Mouse (Mus musculus) hindbrain, embryonic 10.5 days (tissue): ENCODE data around the gene Ctf2. TPM values are rescaled to one million over a fixed set of nuclear protein-coding genes. Genes with fewer than 3 reads are reported as not detected.
A peak's percentile ranks its signal among the peaks of the same experiment; 100 is the strongest.

Source experiments
- DNase-seq: peaks from one replicate; pipeline ENCODE4 v3.0.0-alpha.2; 2017; ENCODE audit warnings: low spot score
- H3K27ac ChIP-seq: fragments of 300-500 bp; sonication (generic); 2 replicates; pipeline ENCODE4 v1.5.1; 2016; ENCODE audit warnings: mild to moderate bottlenecking, moderate library complexity
- H3K27me3 ChIP-seq: fragments of 300-500 bp; sonication (generic); 2 replicates; pipeline ENCODE4 v1.6.1; 2016; ENCODE audit warnings: mild to moderate bottlenecking; ENCODE audit not compliant: poor library complexity, insufficient read depth, severe bottlenecking
- H3K36me3 ChIP-seq: fragments of 300-500 bp; sonication (generic); 2 replicates; pipeline ENCODE4 v1.6.1; 2016; ENCODE audit warnings: mild to moderate bottlenecking, moderate library complexity
- H3K4me1 ChIP-seq: fragments of 300-500 bp; sonication (generic); replicated peaks from 2 replicates; pipeline ENCODE4 v1.6.1; 2016; ENCODE audit warnings: mild to moderate bottlenecking
- H3K4me3 ChIP-seq: fragments of 300-500 bp; sonication (generic); 2 replicates; pipeline ENCODE4 v1.5.1; 2016; ENCODE audit warnings: mild to moderate bottlenecking, moderate library complexity
- H3K9me3 ChIP-seq: fragments of 300-500 bp; sonication (generic); 2 replicates; pipeline ENCODE4 v1.6.1; 2016; ENCODE audit warnings: mild to moderate bottlenecking, moderate library complexity
- WGBS: fragments of 180-500 bp; shearing (Covaris S2); methylation state at CpG from one replicate; pipeline ENCODE4 v1.1.7; 2016; 5-methylcytosine and 5-hydroxymethylcytosine counted together
- polyA plus RNA-seq: library from polyadenylated mRNA; unstranded; fragments of >200 nt; fragmentation: Nextera tagmentation; extraction: Ambion mirVana; gene quantifications from 2 replicates; pipeline ENCODE4 v1.2.1, GENCODE M21; 2016

Ctf2 gene
- polyA plus RNA-seq, 1 experiment from 2014 or later = 0.37 TPM

DNA sequence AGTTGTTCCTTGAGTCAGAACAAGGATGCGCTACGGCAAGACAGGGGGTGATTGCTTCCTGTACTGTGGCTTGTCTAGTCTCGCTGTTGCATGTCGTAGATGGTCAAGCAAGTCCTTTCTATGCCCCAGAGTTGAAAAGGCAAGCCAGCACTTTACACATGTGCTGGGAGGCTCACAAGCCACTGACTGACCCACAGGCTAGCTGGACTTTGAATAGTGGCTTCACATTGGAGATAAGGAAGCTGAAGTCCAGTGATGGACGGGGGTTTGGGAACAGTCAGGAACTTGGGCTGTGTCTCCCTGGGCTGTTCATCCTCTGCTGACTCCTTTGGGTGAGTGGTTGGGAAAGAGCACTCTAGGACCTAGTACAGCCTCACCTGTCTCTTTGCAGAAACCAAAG lies 19.7 kb upstream of the Ctf2 start:
- Histone ChIP-seq H3K27me3 (no peaks in the 10 kb centered on the region), H3K9me3 (no peaks in the 10 kb centered on the region), H3K36me3 (peaks cover 92% of the 10 kb centered on the region), H3K4me3 (no peak overlapping the region), H3K4me1 (peaks cover 41% of the 10 kb centered on the region), H3K27ac (no peak overlapping the region)
- no peak for DNase-seq
- 94% methylated on average over 5 of the region's 5 CpGs for WGBS

GRCm38 (mm10) chr7:127750131-127751127 lies 18.5 kb upstream of the Ctf2 start:
- Histone ChIP-seq H3K9me3 (no peaks in the 10 kb centered on the region), H3K27me3 (no peaks in the 10 kb centered on the region), H3K4me3 (no peak overlapping the region), H3K4me1 (peaks cover 30% of the 10 kb centered on the region), H3K27ac (no peak overlapping the region), H3K36me3 (peaks cover 80% of the 10 kb centered on the region)
- no peak for DNase-seq
- WGBS = 88% methylated on average over 19 of the region's 19 CpGs

DNA sequence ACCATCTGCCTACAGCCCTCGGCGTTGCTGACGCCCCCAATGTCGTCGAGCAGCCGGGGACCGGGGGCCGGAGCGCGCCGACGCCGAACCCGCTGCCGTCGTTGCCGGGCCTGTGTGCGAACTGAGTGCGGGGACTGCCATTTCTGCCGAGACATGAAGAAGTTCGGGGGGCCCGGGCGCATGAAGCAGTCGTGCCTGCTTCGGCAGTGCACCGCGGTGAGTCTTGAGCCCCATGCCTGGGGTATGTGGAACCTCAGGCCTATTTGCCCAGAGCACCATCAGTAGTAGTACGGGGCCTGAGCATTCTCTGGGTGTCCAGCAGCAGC lies 16.2 kb upstream of the Ctf2 start:
- Histone ChIP-seq H3K9me3 (no peaks in the 10 kb centered on the region), H3K27ac (peak overlapping the region; percentile 30; the same call in 1 of the 2 replicates), H3K27me3 (no peaks in the 10 kb centered on the region), H3K4me1 (peaks cover 42% of the 10 kb centered on the region), H3K4me3 (peak overlapping the region; percentile 94), H3K36me3 (peaks cover 58% of the 10 kb centered on the region)
- DNase-seq = no peak
- 95% methylated on average over 28 of the region's 28 CpGs for WGBS

- peak overlapping the region; percentile 98 for H3K27ac ChIP-seq
- no peaks in the 10 kb centered on the region for H3K9me3 ChIP-seq
- H3K4me3 ChIP-seq = peak overlapping the region; percentile 94
- 41% methylated on average over 6 of the region's 6 CpGs for WGBS
- H3K27me3 ChIP-seq = no peaks in the 10 kb centered on the region
- H3K36me3 ChIP-seq = peaks cover 52% of the 10 kb centered on the region
- peaks cover 38% of the 10 kb centered on the region for H3K4me1 ChIP-seq
- no peak for DNase-seq
These were observed 15.7 kb upstream of the Ctf2 start for GRCm38 (mm10) chr7:127747559-127748234.

DNA sequence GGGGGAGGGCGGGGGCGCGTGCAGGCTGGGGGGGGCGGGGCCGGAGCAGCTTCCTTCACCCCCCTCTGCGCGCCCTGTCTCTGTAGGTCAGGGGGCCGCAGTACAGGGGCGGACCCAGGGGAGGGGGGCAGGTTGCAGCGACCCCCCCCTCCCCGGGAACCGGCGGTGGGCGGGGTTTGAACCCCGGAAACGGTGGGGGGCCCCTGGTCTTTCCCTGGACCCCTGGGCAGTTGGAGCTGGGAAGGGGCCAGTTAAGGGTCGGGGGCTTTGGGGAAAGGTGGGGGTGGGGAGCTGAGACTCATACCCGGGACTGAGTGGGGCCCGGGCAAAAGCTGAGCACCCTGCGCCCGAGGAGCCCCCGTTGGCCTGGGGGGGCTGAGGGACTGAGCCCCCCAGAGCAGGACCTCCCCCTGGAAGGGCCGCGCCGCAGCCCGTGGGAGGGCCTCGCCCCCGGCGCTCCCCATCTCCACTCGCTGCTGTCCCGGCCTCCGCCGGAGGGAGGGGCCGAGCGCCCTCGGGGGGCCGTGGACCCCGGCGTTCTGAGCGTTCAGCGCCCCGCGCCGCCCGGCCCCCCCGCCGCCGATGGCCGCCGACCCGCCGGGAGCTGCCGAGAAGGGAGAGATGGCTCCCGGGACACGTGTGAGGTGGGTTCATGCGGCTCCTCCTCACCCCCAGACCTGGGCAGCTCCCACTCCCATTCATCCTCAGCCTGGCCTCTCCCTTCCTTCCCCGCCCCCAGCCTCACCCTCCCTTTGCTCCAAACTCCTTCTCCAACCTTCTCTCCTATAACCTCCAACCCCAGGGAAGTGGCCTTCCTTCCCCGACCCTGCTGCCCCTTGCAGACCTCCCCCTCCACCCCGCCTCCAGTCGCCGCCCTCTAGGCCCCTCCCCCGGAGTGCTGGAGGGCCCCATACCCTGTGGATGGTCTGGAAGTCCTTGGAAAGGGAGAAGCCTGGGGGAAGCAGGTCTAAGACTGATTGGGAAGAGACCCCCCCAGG lies 14.8 kb upstream of the Ctf2 start:
- Histone ChIP-seq H3K27ac (peak overlapping the region; percentile 98), H3K4me1 (peaks cover 38% of the 10 kb centered on the region), H3K4me3 (peak overlapping the region; percentile 94), H3K36me3 (peaks cover 43% of the 10 kb centered on the region), H3K9me3 (no peaks in the 10 kb centered on the region), H3K27me3 (no peaks in the 10 kb centered on the region)
- DNase-seq = peak; percentile 74
- 1% methylated on average over 60 of the region's 62 CpGs for WGBS

DNA sequence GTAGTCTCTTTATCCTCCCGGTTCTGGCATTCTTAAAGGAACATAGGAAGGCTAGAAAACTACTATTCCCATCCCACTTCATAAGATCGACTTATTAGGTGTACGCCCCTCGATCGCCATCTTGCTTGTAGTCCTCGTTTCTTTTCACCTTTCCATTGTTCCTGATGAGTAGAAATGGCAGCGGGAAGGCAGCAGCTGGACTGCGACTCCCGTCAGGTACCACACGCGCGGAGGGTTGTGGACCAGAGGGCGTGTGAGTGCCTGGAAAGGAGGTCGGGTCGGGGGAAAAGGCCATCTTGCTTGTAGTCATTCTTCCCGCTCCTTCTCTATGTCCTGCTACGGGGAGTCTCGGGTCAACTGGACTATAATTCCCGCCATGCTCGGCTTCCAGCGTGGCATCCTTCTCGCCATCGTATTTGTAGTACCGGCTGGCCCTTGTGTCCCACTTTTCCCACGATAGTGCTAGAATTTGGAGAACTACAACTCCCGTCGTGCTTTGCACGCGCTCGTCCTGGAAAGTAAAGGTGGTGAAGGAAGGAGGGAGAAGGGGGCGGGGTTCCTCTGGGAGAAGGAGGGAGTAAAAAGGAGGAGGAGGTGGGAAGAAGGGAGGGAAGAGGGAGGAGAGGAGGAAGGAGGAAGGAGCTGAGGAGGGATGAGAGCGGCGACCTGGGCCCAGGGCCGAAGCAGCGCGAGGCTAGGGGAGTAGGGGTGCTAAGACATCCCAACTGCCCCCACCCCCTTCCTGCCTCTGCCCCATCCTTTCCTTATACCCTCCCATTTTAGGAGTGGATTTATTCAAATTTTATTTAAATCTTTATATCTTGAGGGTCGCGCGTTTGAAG lies 13.9 kb upstream of the Ctf2 start:
- Histone ChIP-seq H3K27me3 (no peaks in the 10 kb centered on the region), H3K4me3 (peak overlapping the region; percentile 94), H3K4me1 (peaks cover 38% of the 10 kb centered on the region), H3K27ac (peak overlapping the region; percentile 98), H3K9me3 (no peaks in the 10 kb centered on the region), H3K36me3 (peaks cover 34% of the 10 kb centered on the region)
- WGBS = under 1% methylated on average over 39 of the region's 39 CpGs
- peak; percentile 95 for DNase-seq

DNA sequence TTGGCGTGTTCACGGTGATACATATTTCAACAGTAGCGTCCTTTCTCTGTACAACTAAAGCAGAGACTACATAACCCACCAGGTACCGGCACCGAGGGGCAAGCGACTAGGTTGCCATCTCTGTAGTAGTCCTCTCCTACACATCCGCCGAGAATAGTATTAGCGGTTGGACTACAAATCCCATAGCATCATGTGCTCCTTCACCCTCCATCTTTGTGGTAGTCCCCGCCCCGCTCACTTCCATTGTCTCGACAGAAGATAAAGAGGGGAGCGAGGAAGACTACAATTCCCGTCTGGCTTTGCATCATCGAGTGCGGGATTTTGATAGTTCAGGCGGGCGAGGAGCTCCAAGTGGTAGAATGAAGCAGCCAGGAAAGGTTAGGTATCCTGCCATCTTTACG lies 13.3 kb upstream of the Ctf2 start:
- Histone ChIP-seq H3K27ac (peak overlapping the region; percentile 98), H3K4me1 (peaks cover 37% of the 10 kb centered on the region), H3K27me3 (no peaks in the 10 kb centered on the region), H3K4me3 (peak overlapping the region; percentile 94), H3K9me3 (no peaks in the 10 kb centered on the region), H3K36me3 (peaks cover 28% of the 10 kb centered on the region)
- peak; percentile 94 for DNase-seq
- WGBS = under 1% methylated on average over 19 of the region's 19 CpGs

DNA sequence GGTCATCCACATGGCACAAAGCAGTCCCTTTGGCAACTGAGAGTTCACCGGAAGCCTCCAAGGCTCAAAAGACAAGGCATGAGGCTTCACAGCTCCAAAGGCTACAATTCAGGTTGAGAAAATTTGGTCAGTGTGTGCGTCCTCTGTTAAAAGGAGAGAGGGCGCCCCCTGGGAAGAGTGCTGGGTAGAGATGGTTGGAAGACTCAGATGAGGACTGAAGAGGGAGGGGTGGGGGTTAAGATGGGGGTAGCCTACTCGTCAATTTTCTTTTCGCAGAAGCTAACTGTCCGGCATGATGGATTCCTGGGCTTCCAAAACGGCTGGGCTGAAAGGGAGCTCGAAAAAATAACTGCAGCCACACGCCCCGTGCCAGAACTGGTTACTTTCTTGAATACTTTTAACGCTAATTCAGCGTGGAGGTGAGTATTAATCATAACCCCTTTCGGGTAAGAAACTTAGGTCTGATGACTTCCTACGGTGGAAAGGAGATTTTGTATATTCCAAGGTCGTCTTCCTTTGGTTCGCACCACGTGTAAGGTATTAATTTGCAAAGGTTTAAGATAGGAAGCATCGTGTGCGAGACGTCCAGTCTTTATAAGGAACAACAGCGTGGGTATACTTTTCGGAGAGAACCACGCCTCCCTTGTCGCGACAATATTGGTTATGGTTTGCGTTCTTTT lies 12.5 kb upstream of the Ctf2 start, which contains the start of gene Fbxl19:
TSS of gene Fbxl19 (plus strand) at position 178 of the 680 bp plus-strand sequence.
- Histone ChIP-seq H3K4me1 (peaks cover 34% of the 10 kb centered on the region), H3K9me3 (no peaks in the 10 kb centered on the region), H3K4me3 (peak within 1 kb of the TSS; percentile 94), H3K27ac (peak within 1 kb of the TSS; percentile 98), H3K36me3 (peaks cover 21% of the 10 kb centered on the region), H3K27me3 (no peaks in the 10 kb centered on the region)
- WGBS = 2% methylated on average over 26 of the region's 26 CpGs
- peak; percentile 76 for DNase-seq

- H3K27me3 ChIP-seq = no peaks in the 10 kb centered on the region
- H3K36me3 ChIP-seq = no peaks in the 10 kb centered on the region
- peaks cover 4% of the 10 kb centered on the region; the same call in 1 of the 2 replicates for H3K4me1 ChIP-seq
- no peak for DNase-seq
- no peak overlapping the region for H3K27ac ChIP-seq
- H3K4me3 ChIP-seq = no peak overlapping the region
- 77% methylated on average over 4 of the region's 4 CpGs for WGBS
- H3K9me3 ChIP-seq = no peaks in the 10 kb centered on the region
These were observed 1.8 kb downstream of the Ctf2 start for GRCm38 (mm10) chr7:127730170-127730569.

- H3K27ac ChIP-seq = no peak overlapping the region
- H3K36me3 ChIP-seq = no peaks in the 10 kb centered on the region
- no peaks in the 10 kb centered on the region for H3K27me3 ChIP-seq
- WGBS = 89% methylated on average over 7 of the region's 7 CpGs
- H3K4me1 ChIP-seq = peaks cover 4% of the 10 kb centered on the region; the same call in 1 of the 2 replicates
- H3K4me3 ChIP-seq = no peak overlapping the region
- no peaks in the 10 kb centered on the region for H3K9me3 ChIP-seq
- DNase-seq = no peak
These were observed 4.1 kb downstream of the Ctf2 start for GRCm38 (mm10) chr7:127727898-127728297.

- WGBS = 55% methylated on average over 6 of the region's 6 CpGs
- Histone ChIP-seq H3K27ac (no peak overlapping the region), H3K9me3 (no peaks in the 10 kb centered on the region), H3K27me3 (no peaks in the 10 kb centered on the region), H3K36me3 (no peaks in the 10 kb centered on the region), H3K4me1 (peaks cover 4% of the 10 kb centered on the region; the same call in 1 of the 2 replicates), H3K4me3 (no peak overlapping the region)
- no peak for DNase-seq
These were observed 6.0 kb downstream of the Ctf2 start for GRCm38 (mm10) chr7:127725924-127726323.
